In genomic region chr11:5753755-5754154, GRCm38 (mm10) we compare ENCODE assay signal across 28 mouse cellular contexts.
"Had no signal": no experiment of that assay in that cellular context is flagged by ENCODE, and none has a peak within 500 bp of the region (broad histone marks: within the 10 kb centered on the region; RNA-seq: fewer than 3 reads in every experiment).

No protein-coding gene starts in this region.

- H3K27ac ChIP-seq: gastrocnemius, adult 2 months; heart, embryonic 10.5 days; heart, embryonic 13.5 days; heart, embryonic 15.5 days; hindbrain, embryonic 10.5 days; hindbrain, embryonic 12.5 days; hindbrain, embryonic 14.5 days; intestine, embryonic 15.5 days; layer of hippocampus, adult 2 months; left cerebral cortex, adult 2 months; limb, embryonic 10.5 days; limb, embryonic 12.5 days; liver, embryonic 13.5 days had no signal

- H3K4me2 ChIP-seq: heart, embryonic 13.5 days; heart, embryonic 15.5 days; hindbrain, embryonic 12.5 days; hindbrain, embryonic 14.5 days; intestine, embryonic 15.5 days; limb, embryonic 12.5 days; liver, embryonic 11.5 days; liver, embryonic 13.5 days had no signal

- H3K4me1 ChIP-seq: heart, embryonic 15.5 days; hindbrain, embryonic 10.5 days; hindbrain, embryonic 12.5 days; intestine, embryonic 15.5 days had no signal

- H3K27me3 ChIP-seq: heart, embryonic 13.5 days; heart, embryonic 15.5 days; hindbrain, embryonic 12.5 days; intestine, embryonic 15.5 days; limb, embryonic 12.5 days; liver, embryonic 13.5 days had no signal

- DNase-seq: gastrocnemius, adult 2 months; gastrocnemius, postnatal 10 days; gastrocnemius, postnatal 25 days; heart, adult 18-20 months; heart, postnatal 14 days; heart, postnatal 4 days; kidney, adult 18-20 months; kidney, adult 8-10 months; kidney, postnatal 10 days; kidney, postnatal 25 days; kidney, postnatal 4 days; liver; liver, embryonic 13.5 days had no signal

- H3K4me3 ChIP-seq: gastrocnemius, adult 2 months; heart, embryonic 10.5 days; heart, embryonic 13.5 days; heart, embryonic 15.5 days; hindbrain, embryonic 10.5 days; hindbrain, embryonic 12.5 days; intestine, embryonic 15.5 days; layer of hippocampus, adult 2 months; left cerebral cortex, adult 2 months; limb, embryonic 10.5 days; limb, embryonic 12.5 days; liver, embryonic 13.5 days had no signal

- H3K9ac ChIP-seq: heart, embryonic 13.5 days; heart, embryonic 15.5 days; hindbrain, embryonic 12.5 days; hindbrain, embryonic 14.5 days; intestine, embryonic 15.5 days; limb, embryonic 12.5 days; liver, embryonic 13.5 days had no signal

- H3K9me3 ChIP-seq: heart, embryonic 10.5 days; limb, embryonic 10.5 days had no signal

- ATAC-seq: hindbrain, embryonic 16.5 days; inflammation-experienced regulatory T-cells, adult 6 months; intestine, embryonic 15.5 days; intestine, postnatal 0 days had no signal
